Comparison of ENCODE assay signal across 1 mouse cellular context in the genomic region with DNA sequence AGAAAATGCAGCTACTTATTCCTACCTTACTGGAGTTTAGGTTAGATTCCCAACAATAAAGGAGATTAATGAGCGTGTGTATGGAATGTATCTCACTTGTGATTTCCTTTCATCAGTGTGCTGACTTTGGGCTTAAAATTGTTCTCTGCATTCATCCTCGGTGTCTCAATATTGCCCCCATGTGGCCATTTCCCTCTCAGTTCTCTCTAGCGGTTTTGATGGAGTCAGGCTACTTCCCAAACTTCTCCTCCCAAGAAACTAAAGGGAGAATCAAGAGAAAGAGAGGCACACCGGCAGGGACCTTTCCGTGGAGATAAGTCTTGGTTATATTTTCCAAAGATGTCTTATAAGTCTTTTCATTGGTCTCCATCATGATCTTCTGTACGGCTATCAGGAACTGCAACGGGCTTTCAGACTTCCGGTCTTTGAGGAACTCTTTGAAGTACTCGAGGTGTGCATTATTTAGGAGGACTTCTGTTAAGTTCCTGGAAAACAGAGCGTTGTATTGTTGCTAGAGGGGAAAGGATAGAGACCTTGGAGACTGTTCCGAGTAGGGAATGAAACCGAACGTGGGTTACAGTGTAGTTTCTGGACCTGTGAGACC.
TF ChIP-seq lines count a peak whose summit lies in the region.

No protein-coding gene starts in this region.

TF ChIP-seq in CH12.LX, 34 proteins besides CTCF, POLR2A, EP300 and RAD21 (continued from another document):
- TF ChIP-seq MEF2A (IDR thresholded peaks at IDR 0.05; ENCODE audit: borderline replicate concordance, low read depth, low read length) (no peak), USF2 (conservative IDR thresholded peaks at IDR 0.05; ENCODE audit: low read depth, low read length) (no peak), MAZ (IDR thresholded peaks at IDR 0.05; ENCODE audit: low read depth, low read length) (no peak)
